Mouse (Mus musculus): ENCODE measurements around the gene Lrmda. TPM values are rescaled to one million over a fixed set of nuclear protein-coding genes. Genes with fewer than 3 reads are reported as not detected.

The Lrmda gene
- total RNA-seq, 2 experiments from 2014 or later, result 2.3 to 3.1 TPM

DNA sequence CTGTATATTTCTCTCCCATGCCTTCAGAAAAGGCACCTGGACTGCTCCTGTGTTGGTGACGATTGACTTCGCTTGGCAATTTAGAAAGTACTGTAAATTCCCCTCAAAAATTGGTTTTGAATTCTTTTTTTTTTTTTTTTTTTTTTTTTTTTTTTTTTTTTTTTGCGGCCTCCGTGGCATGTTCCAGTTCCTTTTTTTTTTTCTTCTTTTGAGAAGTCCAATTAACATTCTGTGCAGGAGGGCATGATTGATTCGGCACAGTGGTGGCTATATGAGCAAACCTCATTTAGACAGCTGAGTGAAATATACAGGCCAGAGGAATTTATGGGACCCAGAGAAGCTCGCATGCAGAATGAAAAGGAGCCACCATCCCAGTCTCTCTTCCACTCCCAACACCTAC is 288.5 kb downstream of the Lrmda start:
- no peak for DNase-seq (ENCODE audit: low spot score)

GRCm38 (mm10) chr14:22323058-22323457 is 303.5 kb downstream of the Lrmda start:
- no peak for DNase-seq (ENCODE audit: low spot score)

GRCm38 (mm10) chr14:22323530-22324292 is 304.2 kb downstream of the Lrmda start:
- DNase-seq (ENCODE audit: low spot score), result no peak

- DNase-seq (ENCODE audit: low spot score), result no peak
Observed at GRCm38 (mm10) chr14:22326218-22326964, 306.9 kb downstream of the Lrmda start.

DNA sequence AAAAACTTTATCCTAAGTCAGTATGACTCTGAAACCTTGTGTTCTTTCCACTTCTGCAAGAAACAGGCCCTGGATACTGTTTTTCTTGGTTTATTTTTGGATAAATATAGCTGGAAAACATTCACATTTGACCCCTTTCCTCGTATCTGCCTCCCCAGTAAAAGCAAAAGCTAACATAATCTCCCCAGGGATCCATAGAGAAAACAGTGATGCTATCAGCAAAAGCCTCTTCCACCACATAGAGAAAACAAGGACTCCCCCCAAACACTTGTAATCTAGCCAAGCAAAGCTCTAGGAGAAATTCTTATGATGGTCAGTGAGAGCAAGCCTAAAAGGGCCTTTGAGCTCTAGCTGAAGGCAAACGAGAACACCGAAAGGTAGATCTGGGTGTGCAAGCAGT is 309.7 kb downstream of the Lrmda start:
- no peak for DNase-seq (ENCODE audit: low spot score)

DNA sequence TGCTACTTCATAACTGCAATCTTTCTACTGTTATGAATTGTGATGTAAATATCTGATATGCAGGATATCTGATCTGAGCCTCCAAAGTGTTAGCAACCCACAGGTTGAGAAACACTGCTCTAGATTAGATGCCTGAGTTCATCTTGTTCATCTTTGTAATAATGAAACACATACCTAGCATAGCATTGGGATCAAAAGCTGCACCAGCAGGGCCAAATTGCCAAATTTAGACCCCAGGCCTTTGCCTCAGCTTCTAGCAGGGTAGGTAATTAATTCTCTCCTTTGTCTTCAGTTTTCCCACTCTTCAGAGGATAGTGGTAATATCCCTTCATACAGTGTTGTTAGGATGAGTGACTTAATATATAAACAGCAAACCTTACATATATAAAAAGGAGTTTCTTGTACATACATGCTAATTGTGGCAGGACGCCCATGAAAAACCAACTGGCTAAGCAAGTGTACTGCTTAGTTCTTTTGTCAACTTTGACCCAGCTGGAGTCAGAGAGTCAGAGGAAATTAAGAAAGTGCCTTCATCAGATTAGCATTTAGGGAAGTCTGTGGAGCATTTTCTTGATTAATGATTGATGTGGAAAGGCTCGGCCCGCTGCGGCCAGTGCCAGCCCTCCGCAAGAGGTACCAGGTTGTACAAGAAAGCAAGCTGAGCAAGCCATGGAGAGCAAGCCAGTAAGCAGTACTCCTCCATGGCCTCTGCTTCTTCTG is 315.7 kb downstream of the Lrmda start:
- DNase-seq (ENCODE audit: low spot score), result no peak

- no peak for DNase-seq (ENCODE audit: low spot score)
Observed at GRCm38 (mm10) chr14:22339176-22339575, 319.7 kb downstream of the Lrmda start.

- DNase-seq (ENCODE audit: low spot score), result no peak
Observed at GRCm38 (mm10) chr14:22343357-22343756, 323.8 kb downstream of the Lrmda start.

GRCm38 (mm10) chr14:22345248-22345647 is 325.7 kb downstream of the Lrmda start:
- no peak for DNase-seq (ENCODE audit: low spot score)

DNA sequence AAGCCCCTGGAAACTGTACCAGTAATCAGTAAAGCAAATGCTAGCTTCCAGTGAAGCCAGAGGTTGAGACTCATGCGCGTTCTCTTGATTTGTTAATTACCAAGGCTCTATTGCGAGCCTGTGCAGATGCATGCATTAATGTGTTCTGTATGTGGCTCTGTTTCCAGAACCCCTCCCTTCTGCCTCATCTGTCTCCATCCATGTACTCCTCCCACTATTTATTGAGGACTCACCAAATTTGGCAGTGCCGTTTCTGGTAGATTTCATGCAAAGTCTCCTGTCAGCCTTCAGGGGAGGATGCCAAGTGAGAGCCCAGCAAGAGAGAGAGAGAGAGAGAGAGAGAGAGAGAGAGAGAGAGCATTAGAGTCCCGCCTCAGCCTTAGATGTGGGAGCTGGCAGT is 334.1 kb downstream of the Lrmda start:
- DNase-seq (ENCODE audit: low spot score), result no peak

DNA sequence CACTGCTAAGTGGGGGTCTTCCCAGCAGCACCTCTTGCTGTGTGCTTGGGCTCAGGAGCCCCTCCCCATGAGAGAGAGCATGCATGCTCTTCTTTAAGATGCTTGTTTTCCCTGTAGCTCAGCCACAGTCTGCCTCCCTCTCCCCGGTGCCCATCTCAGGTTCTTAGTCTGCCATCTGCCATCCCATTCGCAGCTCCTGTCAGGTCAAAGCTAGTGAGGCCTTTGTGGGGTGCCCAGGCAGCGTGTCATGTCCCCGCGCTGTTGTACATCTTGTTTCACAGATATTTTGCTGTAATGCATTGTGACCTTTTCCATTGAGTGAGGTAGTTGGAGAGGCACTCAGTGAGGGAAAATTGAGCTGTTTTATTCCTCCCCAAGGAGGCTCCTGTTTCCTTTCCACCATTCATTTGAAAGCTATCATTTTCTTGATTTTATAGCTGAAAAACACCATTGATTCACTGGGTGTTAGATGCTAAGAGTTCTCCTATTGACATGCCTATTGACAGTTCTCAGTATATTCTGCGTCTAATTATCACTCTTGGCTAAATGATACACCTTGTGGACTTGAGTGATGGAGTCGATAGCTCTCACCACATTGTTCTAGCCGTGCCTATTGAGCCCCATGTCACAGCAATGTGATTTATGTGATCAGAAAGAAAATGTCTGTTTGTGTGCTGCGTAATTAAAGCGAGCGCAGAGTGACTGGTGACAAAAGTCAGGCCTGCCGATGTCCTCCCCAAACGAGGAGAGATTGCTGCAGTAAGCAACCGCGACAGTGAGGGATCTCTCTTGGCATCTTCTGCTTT is 335.5 kb downstream of the Lrmda start:
- DNase-seq (ENCODE audit: low spot score), result no peak

DNA sequence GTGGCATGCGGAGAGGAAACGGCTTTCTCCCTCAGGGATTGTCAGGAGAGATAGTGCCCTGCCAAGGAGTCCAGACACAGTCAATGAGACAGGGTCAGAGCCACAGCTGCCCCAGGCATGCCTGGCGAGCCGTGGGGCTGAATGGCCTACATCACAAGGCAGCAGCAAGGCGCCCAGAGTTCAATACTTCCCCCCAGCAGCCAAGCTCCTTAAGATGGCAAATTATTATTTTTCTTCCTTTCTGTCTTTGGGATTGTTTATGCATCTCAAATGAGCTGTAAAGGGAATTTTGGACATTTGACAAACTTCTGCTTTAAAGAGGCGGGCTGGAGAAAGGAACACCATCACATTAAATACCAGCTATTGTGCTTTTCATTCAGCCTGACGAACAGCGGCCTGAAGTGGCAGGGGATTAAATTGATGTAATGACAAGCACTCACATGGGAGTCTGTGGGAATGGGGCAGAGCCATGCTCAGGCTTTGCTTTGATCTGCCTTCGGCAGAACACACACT is 338.5 kb downstream of the Lrmda start:
- DNase-seq (ENCODE audit: low spot score), result no peak

DNA sequence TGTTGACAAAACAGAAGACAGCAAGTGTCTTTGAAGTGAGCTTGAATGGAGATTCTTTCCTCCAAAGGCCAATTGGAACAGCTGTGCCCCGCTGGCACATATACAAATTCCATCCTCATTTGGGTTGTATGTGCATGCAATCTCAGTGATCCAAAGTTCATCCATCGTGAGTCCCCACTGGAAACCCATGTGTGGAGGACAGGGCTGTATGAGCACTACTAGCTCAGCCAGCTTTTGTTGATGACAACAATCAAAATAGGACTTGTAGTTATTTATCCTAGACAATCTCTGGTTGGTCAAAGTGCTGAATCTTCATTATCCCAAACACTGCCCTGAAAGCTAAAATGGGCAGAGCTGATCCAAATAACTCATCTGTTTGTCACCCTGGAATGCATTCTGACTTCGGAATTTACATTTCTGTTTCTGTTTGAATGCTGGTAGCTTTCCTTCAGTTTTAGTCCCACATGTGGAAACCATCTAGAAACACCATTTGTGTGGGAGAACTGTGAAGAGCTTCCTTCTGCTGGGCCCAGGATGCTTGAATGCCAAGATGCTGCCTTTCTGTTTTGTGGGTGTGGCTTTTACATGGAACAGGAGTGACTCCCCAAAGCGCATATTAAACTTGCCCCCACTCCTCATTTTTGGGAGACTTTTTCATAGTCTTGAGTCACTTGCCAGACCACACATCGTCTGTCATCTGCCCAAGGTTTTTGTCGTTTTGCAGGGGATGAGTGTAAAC is 344.7 kb downstream of the Lrmda start:
- no peak for DNase-seq (ENCODE audit: low spot score)

GRCm38 (mm10) chr14:22364771-22365355 is 345.4 kb downstream of the Lrmda start:
- DNase-seq (ENCODE audit: low spot score), result no peak

DNA sequence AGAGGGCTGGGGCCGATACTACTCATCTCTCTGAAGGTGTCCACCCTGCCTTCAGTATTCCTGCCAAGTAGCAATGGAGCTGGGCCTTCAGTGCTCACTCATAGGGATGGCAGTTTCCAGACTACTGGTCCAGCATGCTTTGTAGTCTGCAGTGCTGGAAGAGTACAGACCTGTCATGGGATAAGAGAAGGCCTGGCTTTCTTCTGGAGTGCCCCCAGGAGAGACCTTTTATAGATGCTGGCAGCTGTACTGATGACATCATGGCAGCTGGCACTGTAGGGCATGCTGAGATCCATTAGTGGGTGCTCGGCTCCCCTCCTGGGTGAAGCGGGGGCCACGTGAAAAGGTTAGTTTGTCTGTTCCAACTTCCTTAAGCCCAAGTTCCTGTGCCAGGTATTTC is 348.1 kb downstream of the Lrmda start:
- DNase-seq (ENCODE audit: low spot score), result no peak

DNA sequence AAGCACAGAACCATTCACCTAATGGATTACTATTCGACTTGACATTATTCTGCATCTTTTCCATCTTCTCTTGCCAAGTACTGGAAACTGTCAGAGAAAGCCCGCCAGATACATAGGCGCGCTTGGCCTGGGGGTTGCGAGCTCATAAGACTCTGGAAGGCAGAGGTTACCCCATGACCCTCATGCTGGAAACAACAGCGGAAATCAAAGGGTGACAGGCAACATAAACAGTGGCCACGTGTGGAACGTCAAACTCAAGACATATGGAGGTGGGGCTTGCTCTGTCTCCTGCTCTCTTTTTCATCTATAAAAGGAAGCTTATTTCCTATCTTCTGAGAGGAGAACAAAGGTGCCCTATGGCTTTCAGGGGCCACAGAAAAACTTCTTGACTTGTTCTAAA is 351.6 kb downstream of the Lrmda start:
- no peak for DNase-seq (ENCODE audit: low spot score)

DNA sequence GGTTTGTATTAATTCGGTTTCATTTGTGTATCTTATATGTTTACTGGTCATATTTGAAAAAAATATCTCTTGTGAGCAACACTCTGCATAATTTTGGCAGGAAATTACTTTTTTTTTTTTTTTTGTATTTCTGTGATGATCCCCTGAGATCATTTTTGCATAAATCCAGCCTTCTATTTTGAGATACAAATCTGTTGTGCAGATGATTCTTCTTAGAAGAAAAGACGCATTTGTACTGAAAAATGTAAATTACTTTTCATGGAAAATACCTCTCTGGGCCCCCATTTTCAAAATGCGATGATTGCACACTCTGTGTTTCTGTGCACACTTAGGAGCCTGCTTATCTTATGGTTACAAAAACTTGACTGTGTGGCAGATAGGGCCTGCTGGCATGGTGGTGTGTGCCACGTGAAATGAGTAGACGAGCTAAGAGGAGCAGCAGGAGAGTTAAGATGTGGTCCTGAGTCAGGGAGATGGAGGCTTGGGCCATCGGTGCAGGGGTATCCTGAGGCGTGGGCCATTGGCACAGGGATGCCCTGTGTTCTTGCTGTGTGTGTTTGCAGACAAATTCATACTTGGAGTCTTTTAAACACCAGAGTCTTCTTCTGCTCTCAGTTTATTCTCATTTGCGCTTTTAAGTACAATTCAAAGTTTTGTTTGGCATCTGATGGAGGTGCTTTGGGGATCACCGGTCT is 353.3 kb downstream of the Lrmda start:
- DNase-seq (ENCODE audit: low spot score), result no peak

GRCm38 (mm10) chr14:22373361-22373745 is 353.8 kb downstream of the Lrmda start:
- DNase-seq (ENCODE audit: low spot score), result no peak

DNA sequence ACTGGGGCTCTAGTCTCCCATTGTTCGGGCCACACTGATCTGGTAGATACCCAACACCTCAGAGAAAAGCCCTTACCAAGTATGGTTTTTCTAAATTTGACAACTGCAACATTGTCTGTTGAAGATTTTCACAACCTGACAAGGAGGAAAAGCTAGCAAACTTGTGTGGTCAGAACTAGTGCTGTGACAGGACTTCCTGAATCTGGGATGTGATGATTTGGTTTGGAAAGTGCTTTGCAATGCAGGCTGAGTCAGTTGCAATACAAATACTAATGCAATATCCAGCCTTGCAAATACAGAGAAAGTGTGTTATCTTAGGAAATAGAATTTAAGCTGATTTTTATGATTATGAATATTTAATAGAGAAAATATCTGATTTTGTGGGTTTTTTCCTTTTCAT is 357.6 kb downstream of the Lrmda start:
- DNase-seq (ENCODE audit: low spot score), result no peak

GRCm38 (mm10) chr14:22382101-22382500 is 362.6 kb downstream of the Lrmda start:
- no peak for DNase-seq (ENCODE audit: low spot score)

Data from gastrocnemius, adult 18-20 months (tissue).